16 mouse cellular contexts compared by ENCODE assay signal in the genomic region with DNA sequence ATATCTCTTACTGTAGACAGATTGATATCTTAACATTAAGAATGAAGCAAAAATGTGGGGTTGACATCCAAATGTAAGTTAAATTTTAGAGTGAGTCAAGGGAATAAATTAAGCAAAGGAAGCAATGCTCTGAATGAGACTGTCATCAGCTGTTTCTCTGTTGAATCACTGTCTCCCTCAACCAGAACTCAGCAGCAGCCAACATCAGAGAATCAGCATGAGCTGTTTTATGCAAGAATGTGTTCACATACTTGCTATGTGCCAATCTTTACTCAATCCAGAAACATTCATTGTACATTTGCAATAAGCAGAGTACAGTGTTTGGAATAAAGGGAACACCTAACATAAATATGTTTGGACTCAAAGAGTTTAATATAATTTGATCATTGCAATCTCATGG.
"Had no signal": no experiment of that assay in that cellular context is flagged by ENCODE, and none has a peak within 500 bp of the region (broad histone marks: within the 10 kb centered on the region; RNA-seq: fewer than 3 reads in every experiment).

No protein-coding gene starts in this region.

- H3K27ac ChIP-seq: limb, embryonic 10.5 days; liver, embryonic 15.5 days; midbrain, embryonic 10.5 days; neural tube, embryonic 13.5 days; stomach, embryonic 15.5 days had no signal

- H3K4me2 ChIP-seq: liver, embryonic 11.5 days; liver, embryonic 15.5 days; lung, embryonic 14.5 days; neural tube, embryonic 13.5 days; stomach, embryonic 15.5 days had no signal

- H3K36me3 ChIP-seq: limb, embryonic 10.5 days; liver, embryonic 15.5 days; midbrain, embryonic 10.5 days; neural tube, embryonic 13.5 days; stomach, embryonic 15.5 days had no signal

- H3K4me3 ChIP-seq: limb, embryonic 10.5 days; liver, embryonic 15.5 days; midbrain, embryonic 10.5 days; neural tube, embryonic 13.5 days; stomach, embryonic 15.5 days had no signal

- H3K27me3 ChIP-seq: liver, embryonic 15.5 days; neural tube, embryonic 13.5 days; stomach, embryonic 15.5 days had no signal

- DNase-seq: kidney, adult 8-10 months; kidney, postnatal 36 days; lung, embryonic 14.5 days; lung, postnatal 10 days; lung, postnatal 4 days; midbrain, embryonic 14.5 days; retina, postnatal 1 day; right cerebral cortex, postnatal 4 days; spleen, adult 18-20 months; thymus, postnatal 4 days had no signal
